Mouse (Mus musculus) adipocyte (in vitro differentiated cells): ENCODE data around the gene C87977.
"Not testable (repeated sequence)": the region's sequence is repeated elsewhere in the genome, so short reads cannot be mapped to it uniquely, and the experiment has no call there.

Experiments used
- DNase-seq: peaks from one replicate; pipeline ENCODE4 v3.0.0-alpha.2; 2016; ENCODE audit warnings: low spot score

The C87977 gene

DNA sequence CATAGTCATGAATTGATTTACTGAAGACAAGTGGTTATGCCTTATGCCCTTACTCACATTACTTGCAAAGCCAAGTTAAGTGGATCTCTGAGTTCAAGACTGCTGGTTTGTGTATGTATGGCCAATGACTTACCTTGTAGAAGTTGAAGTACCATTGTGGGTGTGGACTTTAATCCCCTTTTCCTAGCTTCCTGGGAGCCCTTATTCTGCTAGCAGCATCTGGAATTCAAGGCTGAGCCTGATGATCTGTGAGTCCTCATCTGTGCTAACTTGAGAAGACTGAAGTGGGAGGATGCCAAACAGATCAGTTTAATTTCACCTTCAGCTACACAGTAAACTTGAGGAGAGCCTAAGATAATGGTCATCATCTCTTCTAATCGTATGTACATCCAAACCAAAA lies at the start of gene C87977:
Gene C87977 (minus strand): TSS at position 101 of the 400 bp plus-strand sequence.
- DNase-seq = not testable (repeated sequence)

DNA sequence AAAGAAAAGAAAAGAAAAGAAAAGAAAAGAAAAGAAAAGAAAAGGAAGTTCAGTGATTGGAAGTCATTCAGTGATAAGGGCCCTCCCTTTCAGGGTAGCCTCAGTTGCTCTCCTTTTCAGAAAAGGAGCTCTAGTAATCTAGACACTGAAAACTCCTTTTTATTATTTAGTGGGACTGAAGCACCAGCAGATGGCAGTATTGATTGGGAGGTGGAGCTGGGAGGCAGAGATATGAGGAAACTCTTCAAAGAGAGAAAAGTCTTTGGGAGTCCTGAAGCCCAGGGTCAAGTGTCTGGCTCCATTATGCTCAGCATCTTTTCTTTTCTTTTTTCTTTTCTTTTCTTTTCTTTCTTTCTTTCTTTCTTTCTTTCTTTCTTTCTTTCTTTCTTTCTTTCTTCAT lies 41.6 kb upstream of the C87977 start:
- not testable (repeated sequence) for DNase-seq

GRCm38 (mm10) chr4:144190419-144190818 lies 22.7 kb downstream of the C87977 start, which contains the start of gene Oog2:
Gene Oog2, plus strand, starts transcription at chr4:144190719.
- DNase-seq = no peak

GRCm38 (mm10) chr4:144162563-144162962 lies 50.6 kb downstream of the C87977 start, which contains the start of gene Oog3:
Gene Oog3, minus strand, starts transcription at chr4:144162663.
- no peak for DNase-seq
